ENCODE assay signal across 8 mouse cellular contexts in genomic region chr17:25239695-25240636, GRCm38 (mm10). TPM values are rescaled to one million over a fixed set of nuclear protein-coding genes. Genes with fewer than 3 reads are reported as not detected.
DNase-seq lines count a peak whose midpoint lies in the region; ATAC-seq and TF ChIP-seq lines count a peak whose summit lies in the region.

Gnptg (minus strand) TSS chr17:25240124.
Tsr3 (plus strand) TSS chr17:25240170.

- peak; percentile 41 to 79 for DNase-seq in gastrocnemius, adult 8-10 months (ENCODE audit: low spot score in 2 of 2)
- DNase-seq in hindbrain, postnatal 0 days (ENCODE audit: low spot score): peak; percentile 95
- DNase-seq in left cerebral cortex, adult 8-10 months (ENCODE audit: low spot score in 2 of 2): peak; percentile 65 to 78
- DNase-seq in right cerebral cortex, adult 18-20 months: peak; percentile 89
- DNase-seq in urinary bladder, adult 2 months (ENCODE audit: low spot score): peak; percentile 65

- H3K4me2 ChIP-seq in hindbrain, postnatal 0 days (ENCODE audit: low read depth, low read length): peak within 1 kb of the TSS; percentile 89

- H3K27me3 ChIP-seq in hindbrain, postnatal 0 days (ENCODE audit: insufficient read depth, low read length): no peaks in the 10 kb centered on the region

- H3K9ac ChIP-seq in hindbrain, postnatal 0 days (replicated peaks; ENCODE audit: low read length): peak within 1 kb of the TSS; percentile 92

- TF ChIP-seq CTCF in hindbrain, postnatal 0 days (IDR thresholded peaks at IDR 0.05; ENCODE audit: low read depth): no peak

- peaks cover 12% of the 10 kb centered on the region for H3K4me1 ChIP-seq in hindbrain, postnatal 0 days (ENCODE audit: insufficient read depth, low read length)

- peak within 1 kb of the TSS; percentile 88 for H3K27ac ChIP-seq in hindbrain, postnatal 0 days

- ATAC-seq in activated CD4-positive, CD25-positive, alpha-beta regulatory T cell, adult 4 months: peak; percentile 89
- peak; percentile 84 for ATAC-seq in common myeloid progenitor, adult 5-6 weeks (replicated peaks; ENCODE audit: low read depth, poor library complexity, severe bottlenecking)
- ATAC-seq in hindbrain, postnatal 0 days: peak; percentile 90
- ATAC-seq in megakaryocyte, adult 5-6 weeks (ENCODE audit: poor library complexity, severe bottlenecking): peak; percentile 84

- under 1% methylated on average over 78 of the region's 80 CpGs for WGBS in hindbrain, postnatal 0 days

- peaks cover 25% of the 10 kb centered on the region for H3K36me3 ChIP-seq in hindbrain, postnatal 0 days (ENCODE audit: insufficient read depth, low read length)

- H3K4me3 ChIP-seq in hindbrain, postnatal 0 days (ENCODE audit: low read length): peak within 1 kb of the TSS; percentile 99

- H3K9me3 ChIP-seq in hindbrain, postnatal 0 days (ENCODE audit: low read length): no peaks in the 10 kb centered on the region

RNA-seq across cellular contexts. Expression of gene Gnptg, which starts in this region (rescaled TPM):
- polyA plus RNA-seq in activated CD4-positive, CD25-positive, alpha-beta regulatory T cell, adult 4 months (2017; shearing (Covaris generic)): 10 to 100 TPM; 44.3 to 57.7 TPM
- total RNA-seq in common myeloid progenitor, adult 5-6 weeks (2017): 13.6 and 14.3 TPM in 2 replicates
- 10 to 100 TPM; 12.8 to 17.2 (median 14.8) TPM for total RNA-seq in gastrocnemius, adult 8-10 months (2022)
- 87.5 and 89.2 TPM in 2 replicates for total RNA-seq in hindbrain, postnatal 0 days (2014; rRNA removed)
- polyA plus RNA-seq in hindbrain, postnatal 0 days (2015; fragmentation: Nextera tagmentation; extraction: Ambion mirVana): 128 and 129 TPM in 2 replicates
- 10 to 100 TPM; 73.0 to 83.6 (median 76.1) TPM for total RNA-seq in left cerebral cortex, adult 8-10 months (2022)
- total RNA-seq in megakaryocyte, adult 5-6 weeks (2015): 17.1 and 19.0 TPM in 2 replicates
- 12.3 and 13.0 TPM in 2 replicates for total RNA-seq in megakaryocyte, adult 5-6 weeks (2017)
- polyA plus RNA-seq in urinary bladder, adult 2 months (2012; rRNA removed): 43.2 and 48.8 TPM in 2 replicates

RNA-seq across cellular contexts. Expression of gene Tsr3, which starts in this region (rescaled TPM):
- 10 to 100 TPM; 27.7 to 32.1 TPM for polyA plus RNA-seq in activated CD4-positive, CD25-positive, alpha-beta regulatory T cell, adult 4 months (2017; shearing (Covaris generic))
- 30.2 and 34.1 TPM in 2 replicates for total RNA-seq in common myeloid progenitor, adult 5-6 weeks (2017)
- 10 to 100 TPM; 14.2 to 19.1 (median 15.6) TPM for total RNA-seq in gastrocnemius, adult 8-10 months (2022)
- 42.6 and 43.5 TPM in 2 replicates for total RNA-seq in hindbrain, postnatal 0 days (2014; rRNA removed)
- polyA plus RNA-seq in hindbrain, postnatal 0 days (2015; fragmentation: Nextera tagmentation; extraction: Ambion mirVana): 65.3 and 70.7 TPM in 2 replicates
- total RNA-seq in left cerebral cortex, adult 8-10 months (2022): 10 to 100 TPM; 18.4 to 26.5 (median 24.7) TPM
- 7.3 and 9.2 TPM in 2 replicates for total RNA-seq in megakaryocyte, adult 5-6 weeks (2015)
- total RNA-seq in megakaryocyte, adult 5-6 weeks (2017): 15.0 and 22.8 TPM in 2 replicates
- 28.2 and 35.6 TPM in 2 replicates for polyA plus RNA-seq in urinary bladder, adult 2 months (2012; rRNA removed)

Comparison
In these comparisons a context has a peak if more than half of its experiments do, and no peak if none do; other contexts are left out.
1. Peak in every context shown above with its lines: DNase-seq, ATAC-seq, H3K4me3 ChIP-seq and H3K27ac ChIP-seq.